10 mouse cellular contexts compared by ENCODE assay signal in the genomic region with DNA sequence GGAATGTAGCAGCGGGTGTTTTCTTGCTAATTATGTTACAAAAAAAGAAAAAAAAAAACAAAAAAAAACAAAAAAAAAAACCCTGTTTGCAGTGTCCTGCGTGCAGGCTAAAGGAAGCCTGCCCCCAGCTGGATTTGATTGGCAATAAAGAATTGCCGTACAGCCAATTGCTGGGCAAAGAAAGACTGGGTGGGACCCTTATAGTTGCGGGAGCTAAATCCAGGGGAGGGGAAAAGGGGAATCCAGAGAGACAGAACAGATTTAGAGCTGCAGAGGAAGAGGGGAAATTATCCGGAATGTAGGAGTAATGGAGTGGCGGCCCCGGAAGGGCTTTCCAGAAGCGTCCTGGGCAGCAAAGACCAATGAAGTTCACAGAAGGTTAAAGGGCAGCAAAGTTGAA.
DNase-seq lines count a peak whose midpoint lies in the region; ATAC-seq and TF ChIP-seq lines count a peak whose summit lies in the region.
"Had no signal": no experiment of that assay in that cellular context is flagged by ENCODE, and none has a peak within 500 bp of the region (broad histone marks: within the 10 kb centered on the region; RNA-seq: fewer than 3 reads in every experiment).

No protein-coding gene starts in this region.

- no peak overlapping the region for H3K27ac ChIP-seq in hindbrain, embryonic 12.5 days
- no peak overlapping the region for H3K27ac ChIP-seq in midbrain, embryonic 15.5 days
- no peak overlapping the region for H3K27ac ChIP-seq in gastrocnemius, adult 2 months

- peaks cover 3% of the 10 kb centered on the region for H3K4me1 ChIP-seq in hindbrain, embryonic 12.5 days
- peaks cover 4% of the 10 kb centered on the region; the same call in 1 of the 2 replicates for H3K4me1 ChIP-seq in midbrain, embryonic 15.5 days

- no peak overlapping the region for H3K4me3 ChIP-seq in hindbrain, embryonic 12.5 days
- no peak overlapping the region for H3K4me3 ChIP-seq in midbrain, embryonic 15.5 days
- H3K4me3 ChIP-seq in gastrocnemius, adult 2 months: no peak overlapping the region

- no peak for ATAC-seq in hindbrain, embryonic 12.5 days (ENCODE audit: low FRiP score)
- ATAC-seq in midbrain, embryonic 15.5 days (replicated peaks): no peak; the same call in 1 of the 2 replicates

- no peak overlapping the region for H3K9ac ChIP-seq in hindbrain, embryonic 12.5 days
- no peak overlapping the region for H3K9ac ChIP-seq in midbrain, embryonic 15.5 days

- H3K36me3 ChIP-seq in hindbrain, embryonic 12.5 days: no peaks in the 10 kb centered on the region
- no peaks in the 10 kb centered on the region for H3K36me3 ChIP-seq in midbrain, embryonic 15.5 days (replicated peaks)

- intact Hi-C loops in gastrocnemius, adult 2 months (cut with DNase I): no loop called here

- no peak for TF ChIP-seq CTCF in gastrocnemius, adult 2 months (IDR thresholded peaks at IDR 0.05)

- WGBS in hindbrain, embryonic 12.5 days: 3% methylated on average over 8 of the region's 8 CpGs
- 5% methylated on average over 8 of the region's 8 CpGs for WGBS in midbrain, embryonic 15.5 days

- 0 out of 2 replicates have a peak overlapping the region, but pooled peaks have one; percentile 24 for H3K4me2 ChIP-seq in hindbrain, embryonic 12.5 days (replicated peaks)
- peak overlapping the region; percentile 27; the same call in 1 of the 2 replicates for H3K4me2 ChIP-seq in midbrain, embryonic 15.5 days

- no peaks in the 10 kb centered on the region for H3K27me3 ChIP-seq in hindbrain, embryonic 12.5 days
- H3K27me3 ChIP-seq in midbrain, embryonic 15.5 days (replicated peaks): no peaks in the 10 kb centered on the region

- peak; percentile 5 to 17 for DNase-seq in kidney, postnatal 4 days
- DNase-seq in kidney, adult 8-10 months: no peak
- DNase-seq in embryo, embryonic 9.5 days (ENCODE audit: extremely low spot score): peak; percentile 39
- DNase-seq in gastrocnemius, adult 2 months: no peak
- DNase-seq in adrenal gland, postnatal 10 days: no peak
- no peak for DNase-seq in B cell, adult 2 months
- DNase-seq: cerebellum, adult 2 months; right cerebral cortex, adult 18-20 months had no signal

- no peaks in the 10 kb centered on the region for H3K9me3 ChIP-seq in hindbrain, embryonic 12.5 days (replicated peaks)
- H3K9me3 ChIP-seq in midbrain, embryonic 15.5 days: no peaks in the 10 kb centered on the region

Comparison
In these comparisons a context has a peak if more than half of its experiments do, and no peak if none do; other contexts are left out.
1. DNase-seq: peak in kidney, postnatal 4 days (2 of 2) and embryo, embryonic 9.5 days (single experiment); none in kidney, adult 8-10 months (0 of 2), gastrocnemius, adult 2 months (single experiment), adrenal gland, postnatal 10 days (single experiment) and B cell, adult 2 months (0 of 2).